Mouse (Mus musculus): ENCODE data around the gene Spaar. TPM values are rescaled to one million over a fixed set of nuclear protein-coding genes. Genes with fewer than 3 reads are reported as not detected.

Gene Spaar
- polyA plus RNA-seq, 1 experiment = 1.9 TPM

DNA sequence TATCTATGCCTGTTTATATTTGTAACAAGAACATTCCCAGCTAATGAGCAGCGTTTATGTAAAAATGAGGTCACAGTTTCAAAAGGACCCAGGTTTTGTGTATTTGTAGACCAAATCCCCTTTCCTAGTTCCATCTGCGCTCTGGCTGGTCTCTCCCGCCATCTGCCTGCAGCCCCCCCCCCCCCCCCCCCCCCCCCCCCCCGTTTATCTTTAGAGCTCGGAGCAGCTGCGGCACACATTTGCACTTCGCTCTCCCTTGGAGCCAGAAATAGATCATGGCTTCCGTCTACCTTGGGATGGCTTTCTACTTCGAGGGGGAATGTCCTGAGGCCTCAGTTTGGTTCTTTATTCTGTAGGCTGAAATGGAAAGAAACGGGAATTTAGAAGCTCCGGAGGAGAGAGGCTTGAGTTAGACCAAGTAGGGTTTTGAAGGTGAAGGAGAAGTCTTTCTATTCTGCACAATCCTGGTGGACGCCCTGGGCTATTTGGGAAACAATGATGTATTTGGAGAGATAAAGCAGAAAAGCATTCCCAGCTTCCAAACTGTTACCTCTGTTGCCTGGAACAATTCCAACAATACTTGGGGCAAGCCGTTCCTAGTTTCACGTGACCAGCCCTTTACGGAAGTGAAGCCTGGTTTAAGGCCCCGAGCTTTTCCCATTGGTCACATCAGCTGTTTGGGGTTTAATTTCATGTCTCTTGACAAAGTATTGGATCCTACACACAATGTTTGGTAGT is 9.2 kb upstream of the Spaar start:
- Histone ChIP-seq H3K4me1 (ENCODE audit: control insufficient read depth, insufficient read depth, insufficient read length, low read length) (peaks cover 2% of the 10 kb centered on the region; the same call in 1 of the 2 replicates), H3K4me3 (ENCODE audit: insufficient read depth, low read depth, low read length) (no peak overlapping the region), H3K27ac (replicated peaks; ENCODE audit: low read depth, low read length) (peak overlapping the region; percentile 63)

GRCm38 (mm10) chr4:43722191-43722590 is 7.6 kb upstream of the Spaar start:
- H3K4me3 ChIP-seq (ENCODE audit: insufficient read depth, low read depth, low read length) = no peak overlapping the region
- H3K27ac ChIP-seq (replicated peaks; ENCODE audit: low read depth, low read length) = no peak overlapping the region
- peaks cover 14% of the 10 kb centered on the region for H3K4me1 ChIP-seq (ENCODE audit: control insufficient read depth, insufficient read depth, insufficient read length, low read length)

DNA sequence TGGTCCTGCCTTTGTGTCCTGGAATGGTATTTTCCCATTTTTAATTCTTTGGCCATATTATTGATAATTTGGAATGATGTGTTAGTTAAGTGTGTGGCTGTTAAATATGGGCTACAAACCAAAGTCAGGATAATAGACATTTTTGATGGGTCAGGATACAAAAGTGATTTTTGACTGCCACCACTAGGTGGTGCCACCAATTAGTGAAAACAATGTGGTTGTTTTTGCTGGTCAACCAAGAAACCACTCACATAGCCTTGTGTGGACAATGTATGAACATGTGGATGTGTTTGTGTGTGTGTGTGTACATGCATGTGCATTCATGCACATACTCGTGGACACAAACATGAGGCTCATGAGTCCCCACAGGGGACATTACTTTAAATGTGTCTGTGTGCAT is 5.1 kb upstream of the Spaar start:
- Histone ChIP-seq H3K4me1 (ENCODE audit: control insufficient read depth, insufficient read depth, insufficient read length, low read length) (peaks cover 28% of the 10 kb centered on the region), H3K4me3 (ENCODE audit: insufficient read depth, low read depth, low read length) (no peak overlapping the region), H3K27ac (replicated peaks; ENCODE audit: low read depth, low read length) (peak overlapping the region; percentile 26; the same call in 1 of the 2 replicates)

GRCm38 (mm10) chr4:43726228-43726993 is 3.4 kb upstream of the Spaar start:
- Histone ChIP-seq H3K4me1 (ENCODE audit: control insufficient read depth, insufficient read depth, insufficient read length, low read length) (peaks cover 28% of the 10 kb centered on the region), H3K4me3 (ENCODE audit: insufficient read depth, low read depth, low read length) (peak overlapping the region; percentile 9), H3K27ac (replicated peaks; ENCODE audit: low read depth, low read length) (peak overlapping the region; percentile 92)

DNA sequence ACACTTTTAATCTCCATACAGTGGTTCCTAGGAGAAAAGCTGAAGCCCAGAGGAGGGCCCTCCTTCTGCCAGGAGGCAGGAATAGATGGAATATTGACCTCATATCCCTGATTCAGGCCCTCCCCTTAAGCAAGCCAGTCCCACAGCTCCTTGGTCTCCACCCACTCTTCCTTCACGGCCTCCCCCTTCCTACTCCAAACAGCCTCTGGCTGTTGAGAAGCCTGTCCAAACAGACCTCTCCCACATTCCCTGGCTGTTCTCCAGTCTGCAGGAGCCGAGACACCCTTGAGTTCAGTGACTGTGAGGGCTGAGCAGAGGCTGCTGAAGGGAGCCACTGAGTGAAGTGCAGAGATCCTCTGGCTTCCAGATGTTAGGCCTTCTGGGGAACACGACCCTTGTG is 2.8 kb upstream of the Spaar start, which contains the start of gene Hrct1:
Gene Hrct1, plus strand, starts transcription at position 194 of the 400 bp plus-strand sequence.
- H3K4me1 ChIP-seq (ENCODE audit: control insufficient read depth, insufficient read depth, insufficient read length, low read length) = peaks cover 28% of the 10 kb centered on the region
- H3K4me3 ChIP-seq (ENCODE audit: insufficient read depth, low read depth, low read length) = peak within 1 kb of the TSS; percentile 61
- H3K27ac ChIP-seq (replicated peaks; ENCODE audit: low read depth, low read length) = peak within 1 kb of the TSS; percentile 99

DNA sequence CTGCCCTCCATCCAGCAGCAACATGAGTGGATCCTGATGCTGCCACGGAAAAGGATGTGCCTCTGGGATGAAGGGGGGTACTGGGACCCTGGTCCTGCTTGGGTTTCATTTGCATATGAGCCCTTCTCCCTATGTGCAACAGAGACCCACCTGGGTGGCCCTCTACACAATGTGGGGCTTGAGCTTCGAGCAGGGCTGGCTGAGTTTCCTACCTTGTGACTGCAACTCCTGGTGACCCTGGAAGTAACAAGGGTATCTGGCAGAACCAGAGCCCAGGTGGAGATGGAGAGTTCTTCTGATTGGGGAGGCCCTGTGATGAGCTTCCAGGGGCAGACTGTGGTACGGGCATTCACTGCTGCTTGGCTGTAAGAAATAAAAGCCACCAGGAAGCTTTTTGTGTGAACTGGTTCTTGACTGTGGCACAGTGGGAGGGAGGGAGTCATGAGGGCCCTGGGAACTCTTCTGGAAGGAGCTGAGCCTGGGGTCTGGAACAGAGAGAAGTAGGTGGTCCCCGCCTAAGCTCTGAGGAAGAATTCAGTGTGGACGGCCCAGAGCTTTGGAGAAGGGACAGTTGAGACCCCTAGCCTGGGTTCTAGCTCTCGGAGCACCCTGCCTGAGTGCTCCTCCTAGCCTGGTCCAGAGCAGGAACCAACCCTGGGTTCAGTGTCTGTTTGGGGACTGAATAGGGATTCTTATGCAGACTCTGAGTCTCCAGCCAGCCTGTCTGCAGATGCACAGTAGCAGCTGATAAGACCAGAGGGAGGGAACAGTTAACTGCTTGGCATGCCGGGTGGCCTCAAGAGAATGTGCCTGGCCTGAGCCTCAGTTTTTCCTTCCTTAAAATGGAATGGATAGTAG is 1.9 kb upstream of the Spaar start:
- H3K4me3 ChIP-seq (ENCODE audit: insufficient read depth, low read depth, low read length) = peak overlapping the region; percentile 61
- peak overlapping the region; percentile 99 for H3K27ac ChIP-seq (replicated peaks; ENCODE audit: low read depth, low read length)
- H3K4me1 ChIP-seq (ENCODE audit: control insufficient read depth, insufficient read depth, insufficient read length, low read length) = peaks cover 28% of the 10 kb centered on the region

- H3K4me3 ChIP-seq (ENCODE audit: insufficient read depth, low read depth, low read length) = peak overlapping the region; percentile 61
- H3K27ac ChIP-seq (replicated peaks; ENCODE audit: low read depth, low read length) = peak overlapping the region; percentile 100
- H3K4me1 ChIP-seq (ENCODE audit: control insufficient read depth, insufficient read depth, insufficient read length, low read length) = peaks cover 28% of the 10 kb centered on the region
Measured at GRCm38 (mm10) chr4:43728576-43728954, 1.3 kb upstream of the Spaar start.

DNA sequence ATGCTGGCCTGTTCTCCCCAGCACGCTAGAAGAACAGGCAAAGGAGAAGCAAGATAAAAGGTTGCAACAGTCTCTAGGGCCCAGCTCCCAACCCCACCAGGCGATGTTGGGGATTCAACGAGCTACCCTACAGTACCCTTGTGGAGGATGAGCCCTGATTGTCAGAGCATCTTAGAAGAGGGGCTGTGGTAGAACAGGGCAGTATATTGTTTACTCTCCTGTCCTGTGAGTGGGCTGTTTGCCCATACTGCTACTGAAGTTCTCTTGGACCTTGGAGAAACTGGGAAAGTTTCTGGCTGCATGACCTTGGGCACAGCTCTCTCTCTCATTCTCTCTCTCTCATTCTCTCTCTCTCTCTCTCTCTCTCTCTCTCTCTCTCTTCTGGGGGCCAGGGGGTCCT is 708 bp upstream of the Spaar start:
- Histone ChIP-seq H3K27ac (replicated peaks; ENCODE audit: low read depth, low read length) (peak overlapping the region; percentile 100), H3K4me1 (ENCODE audit: control insufficient read depth, insufficient read depth, insufficient read length, low read length) (peaks cover 28% of the 10 kb centered on the region), H3K4me3 (ENCODE audit: insufficient read depth, low read depth, low read length) (peak overlapping the region; percentile 34)

DNA sequence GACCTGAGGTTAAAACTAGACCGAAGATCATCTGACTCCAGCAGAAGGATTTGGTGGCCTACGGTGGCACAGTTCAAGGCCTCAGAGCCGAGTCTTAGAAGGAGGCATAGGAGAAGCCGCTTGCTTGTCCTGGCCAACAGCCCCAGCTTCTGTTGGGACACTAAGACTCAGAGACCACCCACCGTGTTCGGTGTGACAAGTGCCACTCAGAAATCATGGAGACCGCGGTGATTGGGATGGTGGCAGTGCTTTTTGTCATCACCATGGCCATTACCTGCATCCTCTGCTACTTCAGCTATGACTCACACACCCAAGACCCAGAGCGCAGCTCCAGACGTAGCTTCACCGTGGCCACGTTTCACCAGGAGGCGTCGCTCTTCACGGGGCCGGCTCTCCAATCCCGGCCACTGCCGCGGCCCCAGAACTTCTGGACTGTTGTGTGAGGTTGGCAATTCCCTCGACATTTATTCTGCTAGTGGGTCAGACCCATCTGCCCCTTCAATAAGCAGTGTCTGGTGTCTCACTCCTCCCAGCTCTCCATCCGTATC is 990 bp downstream of the Spaar start:
- H3K4me3 ChIP-seq (ENCODE audit: insufficient read depth, low read depth, low read length) = peak overlapping the region; percentile 63
- H3K27ac ChIP-seq (replicated peaks; ENCODE audit: low read depth, low read length) = peak overlapping the region; percentile 100
- peaks cover 33% of the 10 kb centered on the region for H3K4me1 ChIP-seq (ENCODE audit: control insufficient read depth, insufficient read depth, insufficient read length, low read length)

GRCm38 (mm10) chr4:43732171-43732570 is 2.3 kb downstream of the Spaar start:
- peaks cover 35% of the 10 kb centered on the region for H3K4me1 ChIP-seq (ENCODE audit: control insufficient read depth, insufficient read depth, insufficient read length, low read length)
- peak overlapping the region; percentile 62 for H3K4me3 ChIP-seq (ENCODE audit: insufficient read depth, low read depth, low read length)
- peak overlapping the region; percentile 100 for H3K27ac ChIP-seq (replicated peaks; ENCODE audit: low read depth, low read length)

DNA sequence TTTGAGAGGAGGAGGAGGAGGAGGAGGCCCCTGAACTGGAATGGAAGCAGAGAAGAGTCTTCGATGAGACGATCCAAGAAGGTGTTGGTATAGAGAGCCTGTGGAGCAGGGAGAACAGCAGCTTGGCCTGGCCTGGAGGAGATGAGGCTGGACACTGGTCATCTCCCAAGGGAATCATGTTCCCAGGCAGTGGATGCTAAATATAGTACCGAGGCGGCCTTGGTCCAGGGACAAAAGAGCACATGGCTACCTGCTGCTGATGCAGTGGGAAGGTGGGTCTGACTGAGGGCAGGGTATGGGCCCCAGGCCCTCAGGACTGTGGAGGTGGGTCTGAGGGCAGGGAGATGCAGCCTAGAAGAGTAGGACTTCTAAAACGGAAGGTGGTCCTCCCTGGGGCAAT is 3.4 kb downstream of the Spaar start:
- Histone ChIP-seq H3K4me1 (ENCODE audit: control insufficient read depth, insufficient read depth, insufficient read length, low read length) (peaks cover 36% of the 10 kb centered on the region), H3K27ac (replicated peaks; ENCODE audit: low read depth, low read length) (peak overlapping the region; percentile 100), H3K4me3 (ENCODE audit: insufficient read depth, low read depth, low read length) (peak overlapping the region; percentile 62)

DNA sequence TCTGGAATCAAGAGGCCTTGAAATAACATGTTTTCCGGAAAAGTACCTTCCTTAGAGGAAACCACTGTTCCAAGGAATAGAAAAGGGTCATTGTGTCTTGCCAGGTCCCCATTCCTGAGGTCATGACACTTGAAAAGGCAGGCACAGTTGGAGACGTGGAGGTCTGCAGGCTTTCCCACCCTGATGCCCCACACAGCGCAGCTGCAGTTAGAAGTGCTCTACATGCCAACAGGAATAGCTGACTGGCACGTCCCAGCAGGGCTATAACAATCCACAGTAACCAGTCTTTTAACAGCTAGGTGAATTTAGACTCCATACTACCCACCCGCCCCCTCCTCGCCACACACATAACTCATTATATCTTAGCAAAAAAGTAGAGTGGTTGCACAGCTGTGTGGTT is 7.3 kb downstream of the Spaar start:
- Histone ChIP-seq H3K27ac (replicated peaks; ENCODE audit: low read depth, low read length) (peak overlapping the region; percentile 76), H3K4me3 (ENCODE audit: insufficient read depth, low read depth, low read length) (no peak overlapping the region), H3K4me1 (ENCODE audit: control insufficient read depth, insufficient read depth, insufficient read length, low read length) (peaks cover 40% of the 10 kb centered on the region)

DNA sequence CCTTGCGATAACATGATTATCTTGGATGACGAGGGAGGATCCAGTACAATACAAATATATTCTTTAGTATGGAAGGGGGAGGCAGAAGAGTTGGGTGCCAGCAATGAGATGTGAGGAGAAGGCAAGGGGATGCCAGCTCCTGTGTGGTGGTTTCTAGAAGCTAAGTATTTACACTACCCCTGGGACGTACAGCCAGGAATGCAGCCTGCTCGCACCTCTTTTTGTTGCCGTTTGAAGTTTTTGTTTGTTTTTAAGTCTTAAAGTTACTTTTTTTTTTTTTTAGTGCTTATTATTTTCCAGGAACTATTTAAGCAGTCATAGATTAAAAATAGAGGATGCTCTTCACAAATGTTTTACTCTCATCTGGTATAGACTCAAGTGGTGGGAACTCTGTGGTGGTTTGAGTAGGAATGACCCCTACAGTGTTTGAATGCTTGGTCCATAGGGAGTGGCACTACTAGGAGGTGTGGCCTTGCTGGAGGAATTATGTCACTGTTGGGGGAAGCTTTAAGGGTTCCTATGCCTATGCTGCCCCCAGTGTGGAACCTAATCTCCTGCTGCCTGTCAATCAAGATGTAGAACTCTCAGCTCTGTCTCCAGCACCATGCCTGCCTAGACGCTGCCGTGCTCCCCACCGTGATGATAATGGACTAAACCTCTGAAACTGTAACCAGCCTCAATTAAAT is 9.3 kb downstream of the Spaar start:
- Histone ChIP-seq H3K27ac (replicated peaks; ENCODE audit: low read depth, low read length) (peak overlapping the region; percentile 53; the same call in 1 of the 2 replicates), H3K4me1 (ENCODE audit: control insufficient read depth, insufficient read depth, insufficient read length, low read length) (peaks cover 43% of the 10 kb centered on the region)

GRCm38 (mm10) chr4:43741526-43741925 is 11.7 kb downstream of the Spaar start:
- Histone ChIP-seq H3K4me3 (ENCODE audit: insufficient read depth, low read depth, low read length) (no peak overlapping the region), H3K4me1 (ENCODE audit: control insufficient read depth, insufficient read depth, insufficient read length, low read length) (peaks cover 28% of the 10 kb centered on the region), H3K27ac (replicated peaks; ENCODE audit: low read depth, low read length) (peak overlapping the region; percentile 73)

More for the DNA sequence above, 9.3 kb downstream of the Spaar start:
- no peak overlapping the region for H3K4me3 ChIP-seq (ENCODE audit: insufficient read depth, low read depth, low read length)

Data from brown adipose tissue, adult 24 weeks (tissue).